Mouse (Mus musculus) T-cell, adult 2 months (primary cell): Measurements from ENCODE around the gene Epb41.
A peak's percentile ranks its signal among the peaks of the same experiment; 100 is the strongest.

Experiments
- DNase-seq: peaks from one replicate; pipeline ENCODE4 v3.0.0; 2022; ENCODE audit warnings: low spot score

Gene Epb41

DNA sequence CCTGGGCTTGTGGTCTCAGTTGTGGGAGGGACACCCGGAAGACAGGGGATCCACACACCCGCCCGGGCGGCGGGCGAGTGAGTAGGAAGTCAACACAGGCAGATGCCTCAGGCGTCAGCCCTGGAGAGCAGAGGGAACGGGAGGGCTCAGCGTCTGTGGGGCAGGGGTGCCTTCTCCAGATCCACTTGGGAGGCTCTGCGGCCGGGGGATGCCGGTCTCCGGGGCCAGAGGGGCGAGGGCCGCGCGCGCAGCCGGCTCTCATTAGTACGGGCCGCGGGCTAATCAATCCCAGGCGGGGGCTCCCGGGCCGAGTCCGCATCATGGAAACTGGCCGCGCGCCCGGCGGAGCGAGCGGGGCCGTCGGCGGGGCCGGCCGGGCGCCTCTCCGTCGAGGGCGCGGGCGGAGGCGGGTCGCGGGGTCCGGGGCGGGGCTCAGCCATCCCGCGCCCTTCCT, 155.0 kb downstream of the Epb41 start:
- no peak for DNase-seq

GRCm38 (mm10) chr4:131919506-131920140, 155.5 kb downstream of the Epb41 start:
- DNase-seq, result no peak

GRCm38 (mm10) chr4:131918711-131919500, 156.2 kb downstream of the Epb41 start:
- DNase-seq, result no peak

DNA sequence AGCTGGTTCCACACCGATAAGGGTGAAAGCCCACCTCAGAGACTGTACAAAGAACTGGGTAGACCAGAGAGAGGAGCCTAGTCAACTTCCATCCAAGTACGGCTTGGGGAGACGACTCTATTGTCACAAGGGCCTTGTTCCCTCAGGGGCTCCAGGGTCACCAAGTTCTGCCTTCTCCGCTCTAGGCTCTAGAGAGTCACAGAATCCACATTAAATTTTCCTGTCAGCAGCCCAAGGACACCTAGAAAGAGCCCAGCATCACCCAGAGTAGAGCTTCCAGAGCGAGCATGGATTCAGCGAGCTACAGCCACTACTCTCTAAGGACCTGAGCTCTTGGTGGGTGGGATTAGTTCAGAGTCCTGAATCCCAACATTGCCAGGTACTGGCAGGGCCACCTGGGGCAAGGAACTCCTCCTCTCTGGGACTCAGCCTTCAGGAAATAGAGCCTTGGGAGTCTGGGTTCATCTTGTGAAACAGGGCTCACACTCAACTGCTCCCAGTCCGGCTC, 157.0 kb downstream of the Epb41 start:
- DNase-seq, result no peak

- no peak for DNase-seq
Observed at GRCm38 (mm10) chr4:131917010-131917555, 158.0 kb downstream of the Epb41 start.

DNA sequence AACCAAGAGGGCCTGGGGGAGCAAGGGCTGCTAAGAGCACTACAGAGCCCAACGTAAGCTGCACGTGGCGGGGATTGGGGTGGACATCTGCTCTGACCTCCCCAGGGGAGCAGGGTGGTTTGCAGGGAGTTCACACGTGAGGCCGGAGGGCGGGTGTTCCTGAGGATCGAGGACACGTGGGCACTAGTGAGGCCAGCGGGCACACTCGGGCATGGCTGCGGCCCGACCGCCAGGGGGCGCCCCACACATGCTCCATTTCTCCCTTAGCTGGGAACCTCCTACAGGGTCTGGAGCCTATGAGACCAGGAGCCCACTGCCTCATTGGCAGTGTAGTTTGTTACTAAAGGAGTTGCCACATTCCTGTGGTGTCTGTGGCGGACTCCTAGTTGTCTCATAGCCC, 158.7 kb downstream of the Epb41 start:
- peak; percentile 67 for DNase-seq

DNA sequence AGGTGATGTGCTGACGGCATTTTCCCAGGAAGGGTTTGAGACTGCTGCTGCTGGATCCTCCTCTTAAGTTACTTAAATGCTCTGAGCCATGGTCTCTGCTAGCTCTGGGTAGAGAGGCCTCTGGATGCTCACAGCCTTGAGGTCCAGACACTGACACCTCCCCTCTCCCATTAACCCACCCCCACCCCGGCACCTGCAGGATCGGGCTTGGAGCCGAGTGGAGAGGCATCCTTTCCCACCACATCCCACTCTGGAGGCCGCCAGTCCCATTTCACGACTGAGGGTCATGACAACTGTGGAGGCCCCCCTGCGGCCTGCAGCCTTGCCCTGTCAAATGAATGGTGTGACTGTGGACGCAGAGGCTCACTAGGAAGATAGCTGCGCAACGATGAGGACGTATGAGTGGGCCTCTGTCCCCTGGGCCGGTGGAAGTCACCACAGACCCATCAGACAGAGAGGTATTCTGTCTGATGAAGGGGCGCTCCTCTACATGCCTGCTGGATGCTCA, 159.2 kb downstream of the Epb41 start:
- DNase-seq, result no peak

DNA sequence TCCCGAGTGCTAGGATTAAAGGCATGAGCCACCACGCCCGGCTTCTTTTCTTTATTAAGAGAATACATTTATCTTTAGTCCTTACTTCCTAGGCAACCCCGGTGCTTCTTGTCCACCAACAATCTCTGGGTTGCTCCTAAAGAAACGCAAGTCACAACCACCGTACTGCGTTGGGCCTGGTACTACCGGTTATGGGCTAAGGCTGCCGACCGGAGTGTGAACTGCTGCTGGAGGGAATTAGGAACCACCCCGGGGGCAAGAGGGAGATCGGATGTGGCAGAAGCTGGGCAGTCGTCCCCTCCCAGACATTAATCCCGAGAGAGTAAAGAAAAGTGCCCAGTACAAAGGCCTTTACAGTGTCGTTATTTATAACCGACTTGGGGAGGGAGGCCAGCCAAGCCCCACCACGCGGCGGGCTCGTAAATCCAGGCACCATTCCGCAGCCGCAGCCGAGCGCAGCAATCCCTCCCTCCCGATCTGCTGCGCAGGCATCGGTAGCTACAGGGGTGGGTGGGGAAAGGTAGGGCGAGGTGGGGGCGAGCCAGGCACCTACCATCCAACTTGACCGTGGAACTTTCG, 160.1 kb downstream of the Epb41 start:
- DNase-seq, result no peak

- no peak for DNase-seq
Observed at GRCm38 (mm10) chr4:131914046-131914643, 161.0 kb downstream of the Epb41 start.

GRCm38 (mm10) chr4:131913526-131913925, 161.6 kb downstream of the Epb41 start:
- DNase-seq, result no peak

DNA sequence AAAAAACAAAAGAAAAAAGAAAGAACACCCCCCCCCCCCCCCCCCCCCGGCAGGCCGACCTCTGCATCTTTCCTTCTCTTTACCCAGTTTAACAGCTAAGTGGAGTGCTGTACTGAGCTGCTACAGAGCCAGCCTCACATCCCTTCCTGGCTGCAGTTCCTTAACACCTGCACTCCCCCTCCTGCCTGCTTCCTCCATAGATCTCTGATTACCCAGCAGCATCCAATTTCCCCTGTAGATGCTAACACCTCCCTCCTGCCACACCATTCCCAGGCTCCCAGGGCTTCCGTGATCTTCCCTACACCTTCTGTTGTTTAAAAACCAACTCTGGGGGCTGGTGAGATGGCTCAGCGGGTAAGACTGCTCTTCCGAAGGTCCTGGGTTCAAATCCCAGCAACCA, 163.6 kb downstream of the Epb41 start:
- DNase-seq, result no peak

- DNase-seq, result no peak
Observed at GRCm38 (mm10) chr4:131910237-131910994, 164.7 kb downstream of the Epb41 start.

DNA sequence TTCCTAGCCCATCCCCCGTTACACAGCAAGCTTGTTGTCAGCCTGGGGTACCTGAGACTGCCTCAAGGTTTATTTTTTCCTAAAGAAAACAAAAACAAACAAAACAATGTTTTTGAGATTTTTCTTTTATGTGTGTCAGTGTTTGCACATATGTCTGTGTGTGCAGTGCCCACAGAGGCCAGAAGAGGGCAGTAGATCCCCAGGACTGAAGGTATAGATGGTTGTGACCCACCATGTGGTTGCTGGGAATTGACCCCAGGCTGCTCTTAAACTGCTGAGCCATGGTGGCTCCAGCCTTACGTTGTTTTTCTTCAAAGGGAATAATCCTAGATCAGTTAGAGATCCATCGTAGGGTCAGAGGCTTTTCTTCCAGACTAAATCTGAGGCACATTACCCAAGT, 167.2 kb downstream of the Epb41 start:
- no peak for DNase-seq

DNA sequence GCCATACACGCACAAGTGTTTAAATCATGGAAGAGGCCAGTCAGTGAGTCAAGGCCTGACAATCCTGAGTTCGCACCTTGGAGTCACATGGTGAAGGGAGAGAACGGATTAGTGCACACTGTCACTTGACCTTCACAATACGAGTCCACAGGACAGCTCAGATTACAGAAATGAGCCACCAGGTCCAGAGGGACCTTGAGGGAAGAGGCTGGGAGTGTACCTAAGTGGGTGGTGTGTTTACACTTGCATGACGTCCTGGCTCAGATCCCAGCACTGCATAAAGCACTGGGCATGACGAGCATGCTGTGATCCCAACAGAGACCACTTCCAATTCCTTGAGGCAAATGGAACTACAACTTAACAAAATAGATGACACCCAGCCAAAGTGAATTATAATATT, 168.7 kb downstream of the Epb41 start:
- DNase-seq, result no peak

GRCm38 (mm10) chr4:131904478-131904877, 170.6 kb downstream of the Epb41 start:
- no peak for DNase-seq

- no peak for DNase-seq
Observed at GRCm38 (mm10) chr4:131901090-131901489, 174.0 kb downstream of the Epb41 start.

GRCm38 (mm10) chr4:131899180-131899554, 176.0 kb downstream of the Epb41 start:
- no peak for DNase-seq

- DNase-seq, result no peak
Observed at GRCm38 (mm10) chr4:131898503-131899179, 176.5 kb downstream of the Epb41 start.

GRCm38 (mm10) chr4:131897787-131898186, 177.3 kb downstream of the Epb41 start:
- DNase-seq, result no peak

- no peak for DNase-seq
Observed at GRCm38 (mm10) chr4:131897109-131897508, 178.0 kb downstream of the Epb41 start.

DNA sequence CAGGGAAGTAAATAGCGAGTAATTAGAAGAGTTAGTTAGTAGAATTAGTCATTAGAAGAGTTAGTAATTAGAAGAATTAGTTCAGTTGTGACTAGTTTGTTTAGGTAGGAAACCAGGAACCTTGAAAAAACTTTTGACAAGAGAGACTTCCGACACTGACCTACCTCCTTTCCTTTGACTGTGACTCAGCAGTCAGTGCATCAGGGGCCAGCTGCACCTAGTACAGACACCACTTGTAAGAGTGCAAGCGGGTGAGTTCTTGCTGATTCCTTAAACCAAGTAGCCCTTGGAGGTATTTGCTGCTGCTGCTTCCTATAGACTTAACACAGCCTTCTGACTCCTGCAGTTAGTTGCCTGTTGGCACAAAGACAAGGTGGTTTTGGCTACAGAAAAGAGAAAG, 184.4 kb downstream of the Epb41 start:
- no peak for DNase-seq
